Mouse (Mus musculus): ENCODE data around the gene Gon4l. TPM values are rescaled to one million over a fixed set of nuclear protein-coding genes. Genes with fewer than 3 reads are reported as not detected.

The Gon4l gene
- polyA plus RNA-seq, 1 experiment from 2014 or later: 11.9 TPM

- peak; percentile 91 for ATAC-seq (ENCODE audit: insufficient number of reproducible peaks, low FRiP score)
Observed at GRCm38 (mm10) chr3:88949786-88950575, 115.0 kb downstream of the Gon4l start.

GRCm38 (mm10) chr3:88950576-88951326 is 115.7 kb downstream of the Gon4l start, which contains the start of the genes Ash1l and Dap3:
TSS of gene Ash1l (plus strand) at chr3:88950622.
TSS of gene Dap3 (minus strand) at chr3:88951181.
- peak; percentile 78 for ATAC-seq (ENCODE audit: insufficient number of reproducible peaks, low FRiP score)
- H3K27ac ChIP-seq (ENCODE audit: poor library complexity, severe bottlenecking): peak within 1 kb of the TSS; percentile 99
- peaks cover 27% of the 10 kb centered on the region for H3K4me1 ChIP-seq (replicated peaks)
- H3K4me2 ChIP-seq: peak within 1 kb of the TSS; percentile 80
- WGBS: under 1% methylated on average over 39 of the region's 64 CpGs
- no peaks in the 10 kb centered on the region for H3K27me3 ChIP-seq (replicated peaks)
- peak within 1 kb of the TSS; percentile 98 for H3K9ac ChIP-seq
- H3K9me3 ChIP-seq (replicated peaks): no peaks in the 10 kb centered on the region
- peak within 1 kb of the TSS; percentile 86 for H3K4me3 ChIP-seq
- H3K36me3 ChIP-seq: no peaks in the 10 kb centered on the region

More at GRCm38 (mm10) chr3:88949786-88950575, 115.0 kb downstream of the Gon4l start:
- Histone ChIP-seq H3K9ac (peak overlapping the region; percentile 98), H3K4me3 (peak overlapping the region; percentile 86), H3K4me1 (replicated peaks) (peaks cover 26% of the 10 kb centered on the region), H3K9me3 (replicated peaks) (no peaks in the 10 kb centered on the region), H3K4me2 (peak overlapping the region; percentile 80), H3K36me3 (no peaks in the 10 kb centered on the region), H3K27me3 (replicated peaks) (no peaks in the 10 kb centered on the region), H3K27ac (ENCODE audit: poor library complexity, severe bottlenecking) (peak overlapping the region; percentile 99)
- under 1% methylated on average over 75 of the region's 92 CpGs for WGBS

- WGBS: 3% methylated on average over 5 of the region's 5 CpGs
- peak overlapping the region; percentile 86 for H3K4me3 ChIP-seq
Observed at GRCm38 (mm10) chr3:88951327-88951800, 116.3 kb downstream of the Gon4l start.

GRCm38 (mm10) chr3:88953246-88953645 is 118.2 kb downstream of the Gon4l start:
- H3K4me2 ChIP-seq: no peak overlapping the region
- ATAC-seq (ENCODE audit: insufficient number of reproducible peaks, low FRiP score): no peak
- no peaks in the 10 kb centered on the region for H3K27me3 ChIP-seq (replicated peaks)
- H3K4me3 ChIP-seq: no peak overlapping the region
- 80% methylated on average over 4 of the region's 4 CpGs for WGBS
- H3K4me1 ChIP-seq (replicated peaks): peaks cover 33% of the 10 kb centered on the region
- no peak overlapping the region for H3K27ac ChIP-seq (ENCODE audit: poor library complexity, severe bottlenecking)
- no peaks in the 10 kb centered on the region for H3K36me3 ChIP-seq
- no peak overlapping the region for H3K9ac ChIP-seq
- H3K9me3 ChIP-seq (replicated peaks): no peaks in the 10 kb centered on the region

More at GRCm38 (mm10) chr3:88951327-88951800, 116.3 kb downstream of the Gon4l start:
- Histone ChIP-seq H3K27me3 (replicated peaks) (no peaks in the 10 kb centered on the region), H3K27ac (ENCODE audit: poor library complexity, severe bottlenecking) (peak overlapping the region; percentile 99), H3K4me1 (replicated peaks) (peaks cover 32% of the 10 kb centered on the region), H3K9ac (peak overlapping the region; percentile 98), H3K9me3 (replicated peaks) (no peaks in the 10 kb centered on the region), H3K36me3 (no peaks in the 10 kb centered on the region), H3K4me2 (peak overlapping the region; percentile 80)
- ATAC-seq (ENCODE audit: insufficient number of reproducible peaks, low FRiP score): no peak

- H3K4me1 ChIP-seq (replicated peaks): peaks cover 30% of the 10 kb centered on the region
- H3K9me3 ChIP-seq (replicated peaks): no peaks in the 10 kb centered on the region
- no peak overlapping the region for H3K4me2 ChIP-seq
- H3K27me3 ChIP-seq (replicated peaks): no peaks in the 10 kb centered on the region
- ATAC-seq (ENCODE audit: insufficient number of reproducible peaks, low FRiP score): no peak
- no peak overlapping the region for H3K27ac ChIP-seq (ENCODE audit: poor library complexity, severe bottlenecking)
- no peak overlapping the region for H3K9ac ChIP-seq
- H3K36me3 ChIP-seq: no peaks in the 10 kb centered on the region
- H3K4me3 ChIP-seq: no peak overlapping the region
Observed at GRCm38 (mm10) chr3:88953736-88954135, 118.7 kb downstream of the Gon4l start.

Other genes starting within 250 kb of the Gon4l start
- 84.5 and 91.8 TPM in 2 replicates for gene Arhgef2, start 229.3 kb upstream of the Gon4l start, polyA plus RNA-seq (2016; fragmentation: Nextera tagmentation; extraction: Ambion mirVana)
- gene Rxfp4, start 182.1 kb upstream of the Gon4l start, polyA plus RNA-seq (2016; fragmentation: Nextera tagmentation; extraction: Ambion mirVana): not detected in 2 replicates
- gene Khdc4, start 149.4 kb upstream of the Gon4l start, polyA plus RNA-seq (2016; fragmentation: Nextera tagmentation; extraction: Ambion mirVana): 75.3 and 75.6 TPM in 2 replicates
- gene Rit1, start 118.4 kb upstream of the Gon4l start, polyA plus RNA-seq (2016; fragmentation: Nextera tagmentation; extraction: Ambion mirVana): 45.9 and 46.5 TPM in 2 replicates
- 18.4 and 20.0 TPM in 2 replicates for gene Syt11, start 60.1 kb upstream of the Gon4l start, polyA plus RNA-seq (2016; fragmentation: Nextera tagmentation; extraction: Ambion mirVana)
- 48.9 and 52.4 TPM in 2 replicates for gene Msto1, start 78.8 kb downstream of the Gon4l start, polyA plus RNA-seq (2016; fragmentation: Nextera tagmentation; extraction: Ambion mirVana)
- gene Ash1l, start 115.4 kb downstream of the Gon4l start, polyA plus RNA-seq (2016; fragmentation: Nextera tagmentation; extraction: Ambion mirVana): 15.9 and 17.2 TPM in 2 replicates
- 141 and 146 TPM in 2 replicates for gene Dap3, start 116.0 kb downstream of the Gon4l start, polyA plus RNA-seq (2016; fragmentation: Nextera tagmentation; extraction: Ambion mirVana)